Mouse (Mus musculus) embryonic facial prominence, embryonic 15.5 days (tissue): ENCODE results near the gene Cstad. TPM values are rescaled to one million over a fixed set of nuclear protein-coding genes. Genes with fewer than 3 reads are reported as not detected.
A peak's percentile ranks its signal among the peaks of the same experiment; 100 is the strongest.

Experiments
- ATAC-seq: fragments of 200-750 bp; cut with Nextera tagmentation; 2 replicates; pipeline ENCODE4 v1.8.0; 2017; ENCODE audit warnings: low read depth, moderate TSS enrichment; ENCODE audit not compliant: insufficient number of reproducible peaks, low FRiP score, low TSS enrichment
- H3K27ac ChIP-seq: fragments of 300-500 bp; sonication (generic); replicated peaks from 2 replicates; pipeline ENCODE4 v1.5.1; 2015; ENCODE audit warnings: mild to moderate bottlenecking, inconsistent platforms
- H3K27me3 ChIP-seq: fragments of 300-500 bp; sonication (generic); 2 replicates; pipeline ENCODE4 v1.6.1; 2015; ENCODE audit warnings: inconsistent platforms
- H3K36me3 ChIP-seq: fragments of 300-500 bp; sonication (generic); 2 replicates; pipeline ENCODE4 v1.6.1; 2015; ENCODE audit warnings: mild to moderate bottlenecking, inconsistent platforms
- H3K4me1 ChIP-seq: fragments of 300-500 bp; sonication (generic); 2 replicates; pipeline ENCODE4 v1.6.1; 2015; ENCODE audit warnings: inconsistent platforms
- H3K4me2 ChIP-seq: fragments of 300-500 bp; sonication (generic); replicated peaks from 2 replicates; pipeline ENCODE4 v1.6.1; 2015; ENCODE audit warnings: mild to moderate bottlenecking, inconsistent platforms
- H3K4me3 ChIP-seq: fragments of 300-500 bp; sonication (generic); replicated peaks from 2 replicates; pipeline ENCODE4 v1.5.1; 2015; ENCODE audit warnings: mild to moderate bottlenecking, inconsistent platforms
- H3K9ac ChIP-seq: fragments of 300-500 bp; sonication (generic); 2 replicates; pipeline ENCODE4 v1.6.1; 2015; ENCODE audit warnings: inconsistent platforms
- H3K9me3 ChIP-seq: fragments of 300-500 bp; sonication (generic); replicated peaks from 2 replicates; pipeline ENCODE4 v1.6.1; 2016; ENCODE audit warnings: inconsistent platforms
- WGBS: fragments of 180-500 bp; shearing (Covaris S2); methylation state at CpG from one replicate; pipeline ENCODE4 v1.1.7; 2015; 5-methylcytosine and 5-hydroxymethylcytosine counted together
- polyA plus RNA-seq: library from polyadenylated mRNA; unstranded; fragments of >200 nt; fragmentation: Nextera tagmentation; extraction: Ambion mirVana; gene quantifications from 2 replicates; pipeline ENCODE4 v1.2.1, GENCODE M21; 2015

Gene Cstad
- polyA plus RNA-seq, 1 experiment from 2014 or later, result 3.2 TPM

GRCm38 (mm10) chr2:30613574-30613973 is 18.7 kb downstream of the Cstad start:
- H3K4me1 ChIP-seq, result peaks cover 29% of the 10 kb centered on the region
- H3K4me3 ChIP-seq, result peak overlapping the region; percentile 30
- 0 out of 2 replicates have a peak, but pooled peaks have one; percentile 25 for ATAC-seq
- H3K27ac ChIP-seq, result peak overlapping the region; percentile 87
- H3K9ac ChIP-seq, result 0 out of 2 replicates have a peak overlapping the region, but pooled peaks have one; percentile 7
- H3K9me3 ChIP-seq, result no peaks in the 10 kb centered on the region
- under 1% methylated on average over 18 of the region's 18 CpGs for WGBS
- H3K4me2 ChIP-seq, result peak overlapping the region; percentile 49
- H3K36me3 ChIP-seq, result no peaks in the 10 kb centered on the region
- no peaks in the 10 kb centered on the region for H3K27me3 ChIP-seq

- H3K9ac ChIP-seq, result no peak overlapping the region; the same call in 1 of the 2 replicates
- ATAC-seq, result no peak
- H3K4me2 ChIP-seq, result peak overlapping the region; percentile 49
- H3K9me3 ChIP-seq, result no peaks in the 10 kb centered on the region
- peaks cover 37% of the 10 kb centered on the region for H3K4me1 ChIP-seq
- H3K27ac ChIP-seq, result peak overlapping the region; percentile 87
- H3K27me3 ChIP-seq, result no peaks in the 10 kb centered on the region
- WGBS, result 46% methylated on average over 9 of the region's 9 CpGs
- H3K36me3 ChIP-seq, result no peaks in the 10 kb centered on the region
- H3K4me3 ChIP-seq, result peak overlapping the region; percentile 30
Measured at GRCm38 (mm10) chr2:30614151-30614923, 19.5 kb downstream of the Cstad start.

GRCm38 (mm10) chr2:30615869-30616268 is 21.0 kb downstream of the Cstad start:
- H3K9me3 ChIP-seq, result no peaks in the 10 kb centered on the region
- no peak overlapping the region for H3K4me3 ChIP-seq
- H3K9ac ChIP-seq, result no peak overlapping the region
- no peaks in the 10 kb centered on the region for H3K36me3 ChIP-seq
- H3K4me1 ChIP-seq, result peaks cover 37% of the 10 kb centered on the region
- H3K27ac ChIP-seq, result no peak overlapping the region
- no peak overlapping the region for H3K4me2 ChIP-seq
- no peaks in the 10 kb centered on the region for H3K27me3 ChIP-seq
- ATAC-seq, result no peak
- WGBS, result 79% methylated on average over 2 of the region's 2 CpGs

- H3K27me3 ChIP-seq, result no peaks in the 10 kb centered on the region
- no peak overlapping the region for H3K27ac ChIP-seq
- ATAC-seq, result no peak
- peaks cover 37% of the 10 kb centered on the region for H3K4me1 ChIP-seq
- no peak overlapping the region for H3K4me2 ChIP-seq
- H3K9ac ChIP-seq, result no peak overlapping the region
- H3K36me3 ChIP-seq, result no peaks in the 10 kb centered on the region
- no peaks in the 10 kb centered on the region for H3K9me3 ChIP-seq
- 73% methylated on average over 6 of the region's 6 CpGs for WGBS
- no peak overlapping the region for H3K4me3 ChIP-seq
Measured at GRCm38 (mm10) chr2:30616464-30616863, 21.6 kb downstream of the Cstad start.

GRCm38 (mm10) chr2:30618487-30619248 is 23.8 kb downstream of the Cstad start:
- Histone ChIP-seq H3K36me3 (no peaks in the 10 kb centered on the region), H3K4me3 (no peak overlapping the region), H3K27me3 (no peaks in the 10 kb centered on the region), H3K9me3 (no peaks in the 10 kb centered on the region), H3K9ac (no peak overlapping the region), H3K27ac (peak overlapping the region; percentile 73), H3K4me2 (no peak overlapping the region), H3K4me1 (peaks cover 33% of the 10 kb centered on the region)
- ATAC-seq, result no peak
- WGBS, result 44% methylated on average over 6 of the region's 6 CpGs

- WGBS, result 70% methylated on average over 10 of the region's 10 CpGs
- Histone ChIP-seq H3K27me3 (no peaks in the 10 kb centered on the region), H3K27ac (no peak overlapping the region), H3K4me2 (no peak overlapping the region), H3K9ac (no peak overlapping the region), H3K4me3 (no peak overlapping the region), H3K36me3 (no peaks in the 10 kb centered on the region), H3K9me3 (no peaks in the 10 kb centered on the region), H3K4me1 (peaks cover 5% of the 10 kb centered on the region)
- no peak for ATAC-seq
Measured at GRCm38 (mm10) chr2:30623873-30624272, 29.0 kb downstream of the Cstad start.

GRCm38 (mm10) chr2:30625296-30625826 is 30.5 kb downstream of the Cstad start:
- Histone ChIP-seq H3K27ac (no peak overlapping the region), H3K4me2 (no peak overlapping the region), H3K36me3 (no peaks in the 10 kb centered on the region), H3K9me3 (no peaks in the 10 kb centered on the region), H3K27me3 (no peaks in the 10 kb centered on the region), H3K9ac (no peak overlapping the region), H3K4me1 (no peaks in the 10 kb centered on the region), H3K4me3 (no peak overlapping the region)
- WGBS, result 78% methylated on average over 6 of the region's 6 CpGs
- ATAC-seq, result no peak

GRCm38 (mm10) chr2:30626058-30626675 is 31.3 kb downstream of the Cstad start:
- Histone ChIP-seq H3K27ac (no peak overlapping the region), H3K27me3 (no peaks in the 10 kb centered on the region), H3K9ac (no peak overlapping the region), H3K4me2 (no peak overlapping the region), H3K4me1 (no peaks in the 10 kb centered on the region), H3K36me3 (no peaks in the 10 kb centered on the region), H3K9me3 (no peaks in the 10 kb centered on the region), H3K4me3 (no peak overlapping the region)
- WGBS, result 75% methylated on average over 17 of the region's 17 CpGs
- no peak for ATAC-seq

- H3K4me3 ChIP-seq, result no peak overlapping the region
- no peaks in the 10 kb centered on the region for H3K36me3 ChIP-seq
- no peaks in the 10 kb centered on the region for H3K27me3 ChIP-seq
- no peak overlapping the region for H3K9ac ChIP-seq
- no peak overlapping the region for H3K4me2 ChIP-seq
- no peaks in the 10 kb centered on the region for H3K4me1 ChIP-seq
- no peak overlapping the region for H3K27ac ChIP-seq
- WGBS, result 91% methylated on average over 3 of the region's 3 CpGs
- H3K9me3 ChIP-seq, result no peaks in the 10 kb centered on the region
- ATAC-seq, result no peak
Measured at GRCm38 (mm10) chr2:30627338-30627737, 32.5 kb downstream of the Cstad start.

GRCm38 (mm10) chr2:30628374-30628773 is 33.5 kb downstream of the Cstad start:
- no peaks in the 10 kb centered on the region for H3K9me3 ChIP-seq
- H3K4me1 ChIP-seq, result no peaks in the 10 kb centered on the region
- no peak overlapping the region for H3K27ac ChIP-seq
- H3K27me3 ChIP-seq, result no peaks in the 10 kb centered on the region
- no peaks in the 10 kb centered on the region for H3K36me3 ChIP-seq
- no peak for ATAC-seq
- H3K4me2 ChIP-seq, result no peak overlapping the region
- 92% methylated on average over 17 of the region's 17 CpGs for WGBS
- no peak overlapping the region for H3K4me3 ChIP-seq
- no peak overlapping the region for H3K9ac ChIP-seq
